Mouse (Mus musculus): ENCODE data around the gene Dmp1. TPM values are rescaled to one million over a fixed set of nuclear protein-coding genes. Genes with fewer than 3 reads are reported as not detected.

Gene Dmp1
- polyA plus RNA-seq, 1 experiment from 2014 or later = 0.20 TPM

GRCm38 (mm10) chr5:104187281-104187680 is 15.1 kb upstream of the Dmp1 start:
- Histone ChIP-seq H3K9me3 (replicated peaks; ENCODE audit: control insufficient read depth, low read length) (peaks cover 4% of the 10 kb centered on the region), H3K4me1 (ENCODE audit: control insufficient read depth, insufficient read depth, low read length) (no peaks in the 10 kb centered on the region), H3K4me2 (ENCODE audit: low read depth, low read length) (no peak overlapping the region), H3K4me3 (ENCODE audit: low read length) (no peak overlapping the region), H3K27ac (ENCODE audit: low read length) (no peak overlapping the region), H3K9ac (ENCODE audit: low read length) (no peak overlapping the region), H3K27me3 (ENCODE audit: control insufficient read depth, insufficient read depth, low read length) (no peaks in the 10 kb centered on the region), H3K36me3 (ENCODE audit: control insufficient read depth, insufficient read depth) (no peaks in the 10 kb centered on the region)
- no peak for ATAC-seq (replicated peaks; ENCODE audit: extremely low read depth, insufficient read depth, low FRiP score)
- 68% methylated on average over 3 of the region's 3 CpGs for WGBS

- ATAC-seq (replicated peaks; ENCODE audit: extremely low read depth, insufficient read depth, low FRiP score) = no peak
- no peak overlapping the region for H3K4me3 ChIP-seq (ENCODE audit: low read length)
- H3K27me3 ChIP-seq (ENCODE audit: control insufficient read depth, insufficient read depth, low read length) = no peaks in the 10 kb centered on the region
- WGBS = 90% methylated on average over 1 of the region's 1 CpGs
- peaks cover 2% of the 10 kb centered on the region; the same call in 1 of the 2 replicates for H3K9me3 ChIP-seq (replicated peaks; ENCODE audit: control insufficient read depth, low read length)
- H3K4me1 ChIP-seq (ENCODE audit: control insufficient read depth, insufficient read depth, low read length) = no peaks in the 10 kb centered on the region
- H3K4me2 ChIP-seq (ENCODE audit: low read depth, low read length) = no peak overlapping the region
- H3K27ac ChIP-seq (ENCODE audit: low read length) = no peak overlapping the region
- no peak overlapping the region for H3K9ac ChIP-seq (ENCODE audit: low read length)
- no peaks in the 10 kb centered on the region for H3K36me3 ChIP-seq (ENCODE audit: control insufficient read depth, insufficient read depth)
Measured at GRCm38 (mm10) chr5:104195086-104195485, 7.3 kb upstream of the Dmp1 start.

- H3K27me3 ChIP-seq (ENCODE audit: control insufficient read depth, insufficient read depth, low read length) = no peaks in the 10 kb centered on the region
- no peaks in the 10 kb centered on the region for H3K9me3 ChIP-seq (replicated peaks; ENCODE audit: control insufficient read depth, low read length)
- no peaks in the 10 kb centered on the region for H3K4me1 ChIP-seq (ENCODE audit: control insufficient read depth, insufficient read depth, low read length)
- no peak overlapping the region for H3K4me3 ChIP-seq (ENCODE audit: low read length)
- H3K4me2 ChIP-seq (ENCODE audit: low read depth, low read length) = no peak overlapping the region
- ATAC-seq (replicated peaks; ENCODE audit: extremely low read depth, insufficient read depth, low FRiP score) = no peak
- no peak overlapping the region for H3K9ac ChIP-seq (ENCODE audit: low read length)
- no peak overlapping the region for H3K27ac ChIP-seq (ENCODE audit: low read length)
- 80% methylated on average over 12 of the region's 12 CpGs for WGBS
- no peaks in the 10 kb centered on the region for H3K36me3 ChIP-seq (ENCODE audit: control insufficient read depth, insufficient read depth)
Measured at GRCm38 (mm10) chr5:104201153-104201950, 1.1 kb upstream of the Dmp1 start.

- H3K4me3 ChIP-seq (ENCODE audit: low read length) = no peak overlapping the region
- no peak for ATAC-seq (replicated peaks; ENCODE audit: extremely low read depth, insufficient read depth, low FRiP score)
- no peaks in the 10 kb centered on the region for H3K27me3 ChIP-seq (ENCODE audit: control insufficient read depth, insufficient read depth, low read length)
- H3K36me3 ChIP-seq (ENCODE audit: control insufficient read depth, insufficient read depth) = no peaks in the 10 kb centered on the region
- H3K4me1 ChIP-seq (ENCODE audit: control insufficient read depth, insufficient read depth, low read length) = no peaks in the 10 kb centered on the region
- no peak overlapping the region for H3K9ac ChIP-seq (ENCODE audit: low read length)
- 66% methylated on average over 11 of the region's 11 CpGs for WGBS
- no peaks in the 10 kb centered on the region for H3K9me3 ChIP-seq (replicated peaks; ENCODE audit: control insufficient read depth, low read length)
- H3K4me2 ChIP-seq (ENCODE audit: low read depth, low read length) = no peak overlapping the region
- no peak overlapping the region for H3K27ac ChIP-seq (ENCODE audit: low read length)
Measured at GRCm38 (mm10) chr5:104212531-104212930, 10.1 kb downstream of the Dmp1 start.

GRCm38 (mm10) chr5:104218926-104219325 is 16.5 kb downstream of the Dmp1 start:
- no peak overlapping the region for H3K27ac ChIP-seq (ENCODE audit: low read length)
- no peak overlapping the region for H3K4me3 ChIP-seq (ENCODE audit: low read length)
- no peak overlapping the region for H3K9ac ChIP-seq (ENCODE audit: low read length)
- H3K36me3 ChIP-seq (ENCODE audit: control insufficient read depth, insufficient read depth) = no peaks in the 10 kb centered on the region
- H3K27me3 ChIP-seq (ENCODE audit: control insufficient read depth, insufficient read depth, low read length) = no peaks in the 10 kb centered on the region
- no peak overlapping the region for H3K4me2 ChIP-seq (ENCODE audit: low read depth, low read length)
- no peak for ATAC-seq (replicated peaks; ENCODE audit: extremely low read depth, insufficient read depth, low FRiP score)
- H3K9me3 ChIP-seq (replicated peaks; ENCODE audit: control insufficient read depth, low read length) = no peaks in the 10 kb centered on the region; the same call in 1 of the 2 replicates
- no peaks in the 10 kb centered on the region; the same call in 1 of the 2 replicates for H3K4me1 ChIP-seq (ENCODE audit: control insufficient read depth, insufficient read depth, low read length)
- WGBS = 29% methylated on average over 5 of the region's 5 CpGs

GRCm38 (mm10) chr5:104224299-104224698 is 21.9 kb downstream of the Dmp1 start:
- Histone ChIP-seq H3K4me3 (ENCODE audit: low read length) (no peak overlapping the region), H3K4me1 (ENCODE audit: control insufficient read depth, insufficient read depth, low read length) (no peaks in the 10 kb centered on the region; the same call in 1 of the 2 replicates), H3K9ac (ENCODE audit: low read length) (no peak overlapping the region), H3K27ac (ENCODE audit: low read length) (no peak overlapping the region), H3K27me3 (ENCODE audit: control insufficient read depth, insufficient read depth, low read length) (no peaks in the 10 kb centered on the region), H3K9me3 (replicated peaks; ENCODE audit: control insufficient read depth, low read length) (no peaks in the 10 kb centered on the region), H3K4me2 (ENCODE audit: low read depth, low read length) (no peak overlapping the region), H3K36me3 (ENCODE audit: control insufficient read depth, insufficient read depth) (no peaks in the 10 kb centered on the region)
- no peak for ATAC-seq (replicated peaks; ENCODE audit: extremely low read depth, insufficient read depth, low FRiP score)
- 50% methylated on average over 3 of the region's 3 CpGs for WGBS

GRCm38 (mm10) chr5:104224750-104225149 is 22.3 kb downstream of the Dmp1 start:
- Histone ChIP-seq H3K4me1 (ENCODE audit: control insufficient read depth, insufficient read depth, low read length) (no peaks in the 10 kb centered on the region; the same call in 1 of the 2 replicates), H3K36me3 (ENCODE audit: control insufficient read depth, insufficient read depth) (no peaks in the 10 kb centered on the region), H3K9ac (ENCODE audit: low read length) (no peak overlapping the region), H3K27me3 (ENCODE audit: control insufficient read depth, insufficient read depth, low read length) (no peaks in the 10 kb centered on the region), H3K9me3 (replicated peaks; ENCODE audit: control insufficient read depth, low read length) (no peaks in the 10 kb centered on the region), H3K4me2 (ENCODE audit: low read depth, low read length) (no peak overlapping the region), H3K4me3 (ENCODE audit: low read length) (no peak overlapping the region), H3K27ac (ENCODE audit: low read length) (no peak overlapping the region)
- no peak for ATAC-seq (replicated peaks; ENCODE audit: extremely low read depth, insufficient read depth, low FRiP score)

GRCm38 (mm10) chr5:104228497-104228896 is 26.1 kb downstream of the Dmp1 start:
- no peak overlapping the region for H3K4me3 ChIP-seq (ENCODE audit: low read length)
- no peaks in the 10 kb centered on the region for H3K36me3 ChIP-seq (ENCODE audit: control insufficient read depth, insufficient read depth)
- no peak overlapping the region for H3K27ac ChIP-seq (ENCODE audit: low read length)
- no peaks in the 10 kb centered on the region for H3K27me3 ChIP-seq (ENCODE audit: control insufficient read depth, insufficient read depth, low read length)
- H3K9me3 ChIP-seq (replicated peaks; ENCODE audit: control insufficient read depth, low read length) = no peaks in the 10 kb centered on the region
- 25% methylated on average over 1 of the region's 1 CpGs for WGBS
- no peaks in the 10 kb centered on the region; the same call in 1 of the 2 replicates for H3K4me1 ChIP-seq (ENCODE audit: control insufficient read depth, insufficient read depth, low read length)
- no peak for ATAC-seq (replicated peaks; ENCODE audit: extremely low read depth, insufficient read depth, low FRiP score)
- no peak overlapping the region for H3K9ac ChIP-seq (ENCODE audit: low read length)
- no peak overlapping the region for H3K4me2 ChIP-seq (ENCODE audit: low read depth, low read length)

- Histone ChIP-seq H3K36me3 (ENCODE audit: control insufficient read depth, insufficient read depth) (no peaks in the 10 kb centered on the region), H3K9me3 (replicated peaks; ENCODE audit: control insufficient read depth, low read length) (no peaks in the 10 kb centered on the region), H3K9ac (ENCODE audit: low read length) (no peak overlapping the region), H3K27me3 (ENCODE audit: control insufficient read depth, insufficient read depth, low read length) (no peaks in the 10 kb centered on the region), H3K4me2 (ENCODE audit: low read depth, low read length) (no peak overlapping the region), H3K27ac (ENCODE audit: low read length) (no peak overlapping the region), H3K4me1 (ENCODE audit: control insufficient read depth, insufficient read depth, low read length) (no peaks in the 10 kb centered on the region), H3K4me3 (ENCODE audit: low read length) (no peak overlapping the region)
- WGBS = 84% methylated on average over 8 of the region's 8 CpGs
- no peak for ATAC-seq (replicated peaks; ENCODE audit: extremely low read depth, insufficient read depth, low FRiP score)
Measured at GRCm38 (mm10) chr5:104236741-104237140, 34.3 kb downstream of the Dmp1 start.

All from heart, embryonic 16.5 days (tissue).